Mouse (Mus musculus) retina, postnatal 1 day (tissue): ENCODE measurements at regions not wholly inside any gene's neighbourhood (a gene's known extent, or its start where the extent isn't known, plus 50 kb on each side); places are given as distances from the start of the nearest gene placed in this dataset.

Experiments used
- DNase-seq: peaks from one replicate; pipeline ENCODE4 v3.0.0-alpha.2; 2012

DNA sequence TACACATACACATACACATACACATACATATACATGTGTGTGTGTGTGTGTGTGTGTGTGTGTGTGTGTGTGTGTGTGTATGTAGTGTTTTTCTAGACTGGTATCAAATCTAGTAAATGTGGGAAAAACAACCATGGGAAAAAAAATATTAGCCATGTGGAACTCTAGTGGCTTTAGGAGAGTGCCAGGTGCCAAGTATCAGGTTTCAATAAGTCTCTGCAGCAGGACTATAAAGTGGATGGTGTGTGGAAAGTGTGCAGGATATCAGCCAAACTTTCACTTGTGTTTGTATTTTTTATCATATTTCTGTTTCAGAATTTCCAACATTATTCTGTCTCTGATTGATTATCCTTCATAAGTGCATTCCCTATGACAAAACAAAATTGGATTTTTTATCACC lies 653.3 kb upstream of the Fam98a start:
- no peak for DNase-seq

DNA sequence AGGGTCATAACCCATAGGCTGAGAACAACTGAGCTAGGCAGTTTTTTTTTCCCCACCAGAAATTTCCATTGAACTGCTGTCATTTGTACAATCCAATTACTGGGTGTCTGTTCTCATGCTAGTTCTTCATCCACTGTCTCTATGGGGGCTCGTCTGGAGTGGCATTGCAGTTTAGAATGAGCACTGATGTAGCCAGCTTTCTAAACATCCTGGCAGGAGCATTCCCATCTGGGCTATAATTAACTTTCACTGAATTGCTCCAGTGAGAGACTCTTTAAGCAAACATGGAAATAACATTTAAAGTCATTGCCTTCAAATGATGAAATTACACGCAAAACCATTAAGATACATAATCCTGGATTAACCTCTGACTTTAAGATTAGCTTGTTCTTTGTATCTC lies 633.1 kb upstream of the Fam98a start:
- DNase-seq = peak; percentile 60

DNA sequence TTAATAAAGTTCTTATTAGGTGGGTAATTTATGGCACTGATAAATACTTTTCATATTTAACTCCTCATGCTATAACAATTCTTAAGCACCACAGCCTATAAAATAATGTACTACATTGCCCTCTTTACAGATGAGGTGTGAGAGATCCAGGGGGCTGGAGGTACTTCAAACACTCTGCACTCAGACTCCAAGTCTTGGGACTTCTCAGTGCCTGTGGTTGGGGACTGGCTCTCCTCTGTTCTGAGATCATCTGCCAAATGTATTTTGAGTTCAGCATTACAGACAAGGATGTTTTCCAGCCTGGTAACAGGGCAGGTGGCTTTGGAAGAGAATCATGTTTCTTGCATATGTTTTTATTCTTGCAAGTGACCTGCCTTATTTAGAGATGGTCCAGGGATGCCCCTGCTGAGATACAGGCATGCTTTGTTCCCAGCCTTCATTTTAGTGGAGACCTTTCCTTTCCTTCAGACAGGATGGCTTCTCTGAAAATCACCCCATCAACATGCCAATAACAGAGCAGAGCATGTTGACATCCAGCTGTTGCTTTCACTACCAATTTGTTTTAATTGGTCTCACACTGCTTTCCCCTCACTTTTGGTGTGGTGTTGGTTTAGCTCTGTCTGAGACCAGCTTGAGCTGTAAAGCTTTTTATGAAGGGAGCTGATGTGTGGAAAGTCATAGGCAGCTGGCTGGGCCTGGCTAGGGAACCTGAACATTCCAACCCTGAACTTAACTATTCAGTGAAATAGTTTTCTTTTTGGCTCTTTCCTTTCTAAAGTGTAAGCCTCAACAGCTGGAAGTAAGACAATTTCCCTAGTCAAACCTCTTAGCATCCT lies 585.1 kb upstream of the Fam98a start:
- peak; percentile 17 for DNase-seq

DNA sequence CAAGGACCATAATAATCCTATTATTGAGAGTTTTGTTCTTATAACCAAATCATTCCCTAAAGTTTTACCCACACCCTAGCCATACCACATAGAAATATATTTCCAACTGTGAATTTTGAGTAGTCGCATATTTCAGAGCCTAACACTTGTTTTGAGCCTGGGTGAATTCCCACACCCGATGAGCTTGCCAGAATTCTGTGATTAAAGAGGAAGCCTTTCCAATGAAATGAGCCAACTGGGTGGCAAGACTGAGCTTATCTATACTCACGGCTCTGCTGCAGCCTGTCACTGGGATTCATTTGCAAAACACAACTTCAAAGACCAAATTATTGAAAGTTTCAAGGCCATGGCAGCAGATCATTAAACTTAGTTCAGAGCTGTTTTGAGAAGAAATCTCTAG lies 582.3 kb upstream of the Fam98a start:
- no peak for DNase-seq

DNA sequence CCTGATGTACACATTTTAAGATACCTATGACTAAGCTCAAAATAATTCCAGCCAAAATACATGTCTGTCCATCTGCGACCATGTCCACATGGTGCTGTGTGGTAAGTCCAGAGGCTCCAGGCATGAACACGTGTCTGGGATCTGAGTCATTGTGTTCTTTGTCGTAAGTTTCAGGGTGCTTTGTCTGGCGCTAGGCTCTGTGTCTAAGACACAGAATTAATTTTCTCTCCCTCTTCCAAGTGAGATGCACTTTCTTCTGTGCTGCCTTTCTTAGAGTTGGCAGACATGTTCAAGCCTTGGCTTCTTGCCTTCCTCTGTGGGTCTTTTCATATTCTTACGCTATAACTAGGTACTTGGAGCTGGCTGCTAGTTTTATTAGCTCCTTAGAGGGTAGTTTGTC lies 573.5 kb upstream of the Fam98a start:
- no peak for DNase-seq

DNA sequence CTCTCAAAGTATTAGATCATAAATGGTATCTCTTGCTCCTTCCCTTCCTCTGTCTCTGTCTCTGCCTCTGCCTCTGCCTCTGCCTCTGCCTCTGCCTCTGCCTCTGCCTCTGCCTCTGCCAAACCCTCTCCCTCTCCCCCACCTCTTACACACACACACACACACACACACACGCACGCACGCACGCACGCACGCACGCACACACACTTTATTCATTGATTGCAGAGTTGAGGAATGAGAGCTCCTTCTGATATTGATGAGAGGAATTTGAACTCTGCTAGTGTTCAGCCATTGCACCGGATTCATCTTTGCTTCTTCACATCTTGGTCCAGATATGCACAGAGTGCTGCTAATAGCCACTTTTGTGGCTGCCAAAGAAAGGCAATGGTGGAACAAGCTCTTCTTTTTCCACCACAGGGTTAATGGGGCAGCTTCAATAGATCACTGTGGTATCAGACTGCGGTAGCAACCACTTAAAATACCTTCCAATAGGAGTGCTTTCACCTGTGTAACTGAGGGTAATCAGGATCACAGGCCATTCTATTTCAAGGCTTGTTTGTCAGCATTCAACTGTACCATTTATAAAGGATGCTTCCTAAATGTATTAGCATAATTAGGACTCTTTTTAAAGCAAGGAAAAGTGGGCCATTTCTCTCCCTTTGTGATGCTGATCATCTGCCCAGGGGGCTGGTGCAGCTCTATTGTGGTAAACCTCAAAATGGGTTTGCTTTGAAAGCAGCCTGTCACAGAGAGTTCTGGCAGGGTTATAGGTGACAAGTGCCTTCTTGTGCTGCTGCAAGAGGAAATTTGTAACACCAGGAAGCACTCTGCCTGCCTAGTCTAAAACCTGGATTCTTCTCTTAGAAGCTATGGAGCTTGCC lies 559.8 kb upstream of the Fam98a start:
- peak; percentile 63 for DNase-seq

DNA sequence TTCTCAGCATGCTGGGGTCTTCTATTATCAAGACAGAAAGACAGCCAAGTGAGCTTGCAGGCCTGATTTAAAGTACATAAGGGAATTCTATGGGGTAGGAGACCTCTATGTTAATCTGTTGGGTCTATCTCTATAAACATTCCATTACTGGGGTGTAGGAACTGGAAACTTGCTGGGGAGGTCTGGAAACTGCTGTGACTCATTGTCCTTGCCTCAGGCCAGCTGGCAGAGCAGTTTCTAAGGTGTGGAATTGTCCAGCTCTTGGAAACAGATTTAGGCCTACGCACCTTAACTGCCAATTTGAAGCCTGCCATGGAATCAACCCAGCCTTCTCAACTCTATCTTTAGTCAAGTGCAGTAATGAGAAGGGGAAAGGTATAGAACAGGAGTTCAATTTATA lies 559.1 kb upstream of the Fam98a start:
- DNase-seq = no peak

DNA sequence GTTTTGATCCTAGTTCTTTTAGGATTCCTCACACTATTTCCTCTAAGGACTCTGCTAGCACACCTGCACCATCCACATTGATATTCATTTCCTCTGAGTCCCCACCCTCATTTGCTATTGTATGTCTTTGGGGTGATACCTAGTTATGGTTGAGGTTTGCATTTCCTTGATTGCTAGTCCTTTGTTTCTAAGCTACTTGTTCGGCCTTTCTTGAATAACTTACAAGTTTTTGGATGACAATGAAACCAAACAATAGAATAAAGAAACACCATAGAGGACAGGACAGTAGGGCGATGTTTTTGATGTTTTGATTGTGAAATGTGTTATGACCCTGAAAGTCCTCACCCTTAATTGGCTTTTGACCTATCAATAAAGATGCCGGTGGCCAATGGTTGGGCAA lies 531.8 kb upstream of the Fam98a start:
- DNase-seq = no peak

DNA sequence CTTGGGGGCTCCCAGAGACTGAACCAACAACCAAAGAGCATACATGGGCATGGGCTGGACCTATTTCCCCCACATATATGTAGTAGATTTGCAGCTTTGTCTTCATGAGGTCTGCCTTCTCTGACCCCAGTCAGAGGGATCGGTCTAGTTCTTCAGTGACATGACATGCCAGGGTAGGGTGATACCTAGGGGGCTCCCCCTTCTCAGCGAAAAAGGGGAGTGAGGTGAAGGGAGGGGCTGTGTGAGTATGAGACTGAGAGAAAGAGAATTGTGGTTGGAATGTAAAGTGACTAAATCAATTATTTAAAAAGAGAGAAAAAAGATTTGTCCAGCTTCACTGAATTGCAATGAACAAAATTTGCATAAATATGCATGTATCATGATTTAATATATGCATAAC lies 530.0 kb upstream of the Fam98a start:
- peak; percentile 51 for DNase-seq

DNA sequence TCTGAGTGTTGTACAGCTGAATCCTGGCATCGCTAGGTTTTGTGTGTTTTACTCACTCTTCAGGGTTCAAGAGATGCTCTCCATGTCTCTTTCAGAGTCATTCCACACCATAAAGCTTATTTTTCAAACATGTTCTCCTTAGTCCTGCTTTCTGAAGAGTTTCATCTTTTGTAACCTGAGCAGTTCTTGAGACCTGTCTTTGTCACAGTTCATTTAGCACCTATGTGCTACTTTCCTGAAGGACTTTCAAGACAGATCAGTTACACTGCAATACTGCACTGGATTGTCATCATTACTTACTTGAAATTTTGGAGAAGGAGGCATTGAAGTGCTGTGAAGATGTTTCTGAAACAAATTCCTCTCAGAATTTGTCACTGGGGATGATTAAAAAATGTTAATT lies 494.7 kb upstream of the Fam98a start:
- DNase-seq = no peak

DNA sequence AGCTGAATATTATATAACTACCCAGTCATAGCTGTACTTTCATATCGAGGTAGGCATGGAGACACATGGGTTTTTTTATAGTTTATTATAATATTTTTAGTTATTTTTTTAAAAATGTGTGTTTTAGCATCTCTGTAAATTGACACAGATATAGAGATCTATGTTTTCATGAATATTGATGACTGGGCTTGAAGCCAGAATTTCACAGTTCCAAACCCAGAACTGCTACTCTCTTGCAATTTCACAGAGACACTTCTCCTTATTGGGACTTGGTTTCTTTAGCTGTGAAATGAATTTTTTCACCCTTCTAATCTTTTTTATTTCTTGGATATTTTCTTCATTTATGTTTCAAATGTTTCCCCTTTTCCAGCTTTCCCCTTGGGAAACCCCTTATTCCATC lies 481.0 kb upstream of the Fam98a start:
- DNase-seq = no peak

DNA sequence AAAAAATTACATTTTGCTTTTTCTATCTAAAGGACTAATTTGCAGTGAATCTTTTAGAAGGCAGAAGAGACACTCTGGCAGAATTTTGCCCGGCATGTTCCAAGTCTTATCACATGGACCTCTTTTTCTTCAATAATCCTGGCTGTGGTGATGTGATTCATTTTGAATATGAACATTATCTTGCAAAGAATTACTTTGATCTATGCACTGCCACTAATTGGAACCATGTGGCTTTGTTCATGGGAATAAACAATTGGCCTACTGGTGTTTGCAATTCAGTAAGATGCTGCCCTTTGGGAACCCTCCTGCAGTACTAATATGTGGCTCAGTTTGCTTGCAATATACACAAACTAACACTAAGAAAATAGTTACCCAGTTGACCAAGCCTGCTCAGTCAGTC lies 456.3 kb upstream of the Fam98a start:
- DNase-seq = peak; percentile 57

DNA sequence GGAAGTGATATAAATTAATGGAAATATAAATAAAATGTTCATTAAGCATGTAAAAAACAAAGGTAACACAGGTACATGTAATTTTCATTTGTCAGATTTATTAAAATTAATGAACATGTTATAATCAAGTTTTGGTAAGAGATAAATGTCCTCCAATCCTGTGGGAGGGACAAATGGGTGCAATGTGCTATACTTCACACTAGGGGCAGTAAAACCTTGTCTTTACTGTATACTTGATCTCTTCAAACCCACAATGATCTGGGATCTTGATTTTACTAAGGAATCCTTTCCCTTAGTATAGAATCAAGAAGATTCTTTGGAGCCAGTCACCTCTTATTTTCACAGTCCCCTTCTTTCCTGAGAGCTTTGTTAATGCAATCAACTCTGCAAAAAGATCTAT lies 451.1 kb upstream of the Fam98a start:
- DNase-seq = peak; percentile 30

DNA sequence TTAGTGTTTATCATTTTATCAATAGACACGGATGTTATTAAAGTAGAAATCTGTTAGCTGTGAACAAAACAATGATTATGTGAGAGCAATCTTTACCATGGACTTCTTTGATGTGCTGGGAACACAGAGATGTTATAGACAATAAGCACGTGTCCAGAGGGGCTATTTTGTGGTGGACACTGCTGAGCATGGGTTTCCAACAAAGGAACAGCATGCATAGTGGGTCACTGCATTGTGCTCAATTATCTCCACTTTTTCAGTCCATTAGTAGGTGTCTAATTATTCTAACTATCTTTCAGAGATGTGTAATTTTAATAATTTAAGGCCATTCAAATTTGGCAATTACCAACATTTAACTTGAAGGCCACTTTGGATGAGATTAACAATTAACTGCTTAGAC lies 409.6 kb upstream of the Fam98a start:
- DNase-seq = peak; percentile 85

DNA sequence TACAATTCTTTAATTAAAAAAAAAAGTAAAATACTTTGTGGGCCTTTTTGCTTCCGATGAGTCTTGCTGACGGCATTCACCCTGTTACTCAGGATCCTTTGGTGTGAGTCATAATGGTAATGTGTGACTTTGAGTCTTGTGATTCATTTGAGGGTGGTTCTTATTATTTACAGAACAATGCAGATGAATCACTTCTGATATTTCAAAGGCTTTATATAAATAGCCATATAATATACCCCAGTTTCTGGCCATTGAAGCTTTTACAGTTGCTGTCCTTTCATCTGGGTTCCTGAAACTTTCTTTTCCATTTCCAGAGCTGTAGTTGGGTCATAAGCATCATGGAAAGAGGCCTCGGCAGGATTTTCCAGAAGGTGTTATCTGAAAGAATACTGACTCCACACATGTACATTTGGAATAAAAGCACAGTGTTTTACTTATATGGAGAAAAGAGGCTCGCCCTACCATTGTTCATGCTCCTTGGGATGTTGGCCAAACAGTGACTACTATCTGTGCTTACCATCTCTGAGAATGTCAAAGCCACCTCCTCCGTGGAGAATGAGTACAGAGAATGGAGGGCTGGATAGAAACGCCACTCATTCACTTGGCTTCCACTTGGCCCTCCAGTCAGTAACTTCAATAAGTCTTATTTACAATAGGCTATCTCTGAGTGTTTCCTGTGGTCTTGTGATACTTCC lies 385.1 kb upstream of the Fam98a start:
- no peak for DNase-seq

DNA sequence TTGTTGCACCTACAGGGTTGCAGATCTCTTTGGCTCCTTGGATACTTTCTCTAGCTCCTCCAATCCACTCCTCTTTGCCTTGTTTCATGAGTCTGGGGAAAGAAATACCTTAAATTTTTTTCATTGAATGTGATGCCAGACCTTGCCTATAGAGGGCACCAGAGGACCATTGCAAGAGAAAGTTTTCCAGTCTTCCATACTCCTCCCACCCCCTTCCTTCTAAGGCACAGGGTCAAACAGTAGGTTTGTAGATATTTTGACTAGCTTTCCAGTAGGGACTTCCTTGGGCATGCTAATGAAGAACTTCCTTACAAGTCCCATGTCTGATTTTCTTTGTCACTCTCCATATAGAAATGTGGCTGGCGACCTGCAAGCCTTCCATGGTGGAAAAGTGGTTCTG lies 379.3 kb upstream of the Fam98a start:
- DNase-seq = peak; percentile 71

DNA sequence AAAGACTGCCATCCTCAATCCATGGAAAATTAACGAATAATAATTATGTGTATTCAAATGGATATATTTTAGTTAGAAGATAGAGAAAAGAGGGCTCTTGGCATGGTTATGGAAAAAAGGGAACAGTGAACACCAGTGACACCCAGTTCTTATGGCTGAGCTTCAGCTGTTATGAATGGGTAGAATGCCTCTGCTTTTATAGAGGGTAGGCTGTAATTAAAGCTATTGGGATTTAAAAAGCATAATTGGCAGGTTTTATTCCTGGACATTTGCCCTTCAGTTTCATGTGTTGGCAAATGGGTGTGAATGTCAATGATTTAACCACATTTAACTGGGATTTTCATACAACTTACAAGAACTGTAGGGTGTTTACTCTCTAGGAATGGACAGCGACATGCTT lies 368.5 kb upstream of the Fam98a start:
- no peak for DNase-seq

DNA sequence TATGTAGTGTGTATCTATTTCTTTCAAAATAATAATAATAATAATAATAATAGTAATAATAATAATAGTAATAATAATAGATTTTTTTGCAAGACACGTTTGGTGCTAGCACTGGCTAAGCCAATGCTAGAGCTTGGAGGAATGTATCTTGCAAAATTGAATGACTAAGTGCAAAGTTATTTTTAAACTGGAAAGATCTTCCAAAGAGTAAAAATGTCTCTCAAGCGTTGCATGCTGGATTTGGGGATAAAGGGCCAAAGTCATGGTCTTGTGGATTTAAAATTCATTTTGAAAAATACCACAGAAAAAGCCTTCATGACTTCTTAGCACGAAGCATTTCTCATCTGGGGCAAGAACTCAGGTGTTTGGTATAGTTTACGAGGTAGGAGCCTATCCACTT lies 365.3 kb upstream of the Fam98a start:
- DNase-seq = no peak

DNA sequence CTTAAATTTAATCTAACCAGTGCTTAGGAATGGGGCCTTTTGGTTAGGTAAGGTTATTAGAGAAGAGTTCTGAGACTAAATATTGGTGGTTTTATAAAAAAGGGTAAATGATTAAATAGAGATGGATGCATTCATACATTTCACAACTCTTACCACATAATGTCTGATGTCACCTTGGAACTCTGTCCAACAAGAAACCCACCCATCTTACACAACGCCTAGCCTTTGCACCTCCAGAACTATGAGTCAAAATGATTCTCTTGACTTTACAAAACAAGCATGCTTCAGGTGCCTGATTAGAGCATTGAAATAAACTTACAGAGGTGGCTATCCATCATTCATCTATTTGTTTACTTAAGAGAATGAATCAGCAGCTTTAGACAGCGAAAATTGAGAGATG lies 364.8 kb upstream of the Fam98a start:
- DNase-seq = no peak

DNA sequence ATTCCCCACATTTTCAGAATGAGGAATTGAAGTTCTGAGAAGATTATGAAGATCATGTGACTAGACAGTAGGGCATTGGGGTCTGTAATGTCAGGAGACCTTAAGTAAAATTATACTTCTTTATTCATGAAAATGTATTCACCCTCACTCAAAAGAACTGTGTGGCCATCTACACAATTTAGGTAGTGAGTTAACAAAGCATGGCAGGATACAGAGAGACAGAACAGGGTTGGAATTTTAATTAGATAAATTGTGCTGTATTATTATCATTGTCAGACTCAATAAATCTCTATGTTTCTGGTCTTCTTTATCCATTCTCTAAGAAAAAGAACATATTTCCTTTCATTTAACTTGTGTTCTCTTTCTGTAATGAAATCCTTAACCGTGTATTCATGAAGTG lies 363.5 kb upstream of the Fam98a start:
- DNase-seq = peak; percentile 60

DNA sequence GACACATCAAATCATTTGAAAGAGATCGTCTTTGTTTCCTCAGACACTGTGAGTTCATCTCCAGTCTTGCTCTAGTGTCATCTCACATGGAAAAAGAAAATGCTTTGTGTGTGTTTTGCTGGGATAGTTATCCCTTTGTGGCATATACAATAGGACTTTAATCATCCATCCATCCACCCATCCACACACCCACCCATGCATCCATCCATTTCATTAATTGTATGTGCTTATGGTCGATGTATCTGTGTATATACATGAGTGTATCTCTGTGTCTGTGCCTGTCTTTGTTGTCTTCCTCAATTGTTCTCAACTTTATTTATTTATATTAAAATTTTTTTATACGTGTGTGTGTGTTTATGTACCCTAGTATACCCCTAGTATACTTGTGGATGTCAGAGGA lies 355.3 kb upstream of the Fam98a start:
- peak; percentile 20 for DNase-seq

DNA sequence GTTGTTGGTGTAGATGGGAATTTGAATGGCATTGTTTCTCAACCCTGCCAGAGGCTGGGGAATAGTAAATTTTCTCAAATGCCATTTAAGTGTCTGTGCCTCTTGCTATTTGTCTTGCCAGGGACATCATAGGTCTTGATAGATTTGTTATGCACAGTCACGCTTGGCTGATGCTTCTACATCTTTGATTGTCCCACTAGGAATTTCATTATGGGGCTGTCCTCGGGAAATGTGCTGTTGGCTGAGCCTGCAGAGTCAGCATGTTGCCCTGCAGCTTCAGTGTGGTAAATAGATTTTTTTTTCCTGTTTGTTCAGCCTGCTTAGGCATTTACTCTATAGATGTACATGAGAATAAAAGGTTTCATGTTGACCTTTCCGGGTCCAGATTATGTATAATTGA lies 354.9 kb upstream of the Fam98a start:
- peak; percentile 25 for DNase-seq

DNA sequence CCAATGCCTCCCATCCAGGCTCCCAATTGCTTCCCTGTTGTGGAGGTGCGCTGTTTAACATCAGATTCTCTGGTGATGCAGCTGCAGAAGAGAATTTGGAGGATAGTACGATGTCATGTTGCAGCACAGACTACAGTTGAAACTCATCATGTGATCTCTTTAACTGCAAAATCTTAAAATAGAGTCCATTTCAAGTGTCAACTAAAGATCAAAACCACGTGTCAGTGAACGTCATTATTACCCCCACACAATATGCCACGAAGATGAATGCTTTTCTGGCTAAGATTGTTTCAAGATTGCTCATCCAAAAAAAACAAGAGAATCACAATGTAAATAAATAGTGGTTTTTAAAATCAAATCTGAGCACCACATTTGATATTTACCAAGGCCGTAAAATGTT lies 343.7 kb upstream of the Fam98a start:
- DNase-seq = no peak

DNA sequence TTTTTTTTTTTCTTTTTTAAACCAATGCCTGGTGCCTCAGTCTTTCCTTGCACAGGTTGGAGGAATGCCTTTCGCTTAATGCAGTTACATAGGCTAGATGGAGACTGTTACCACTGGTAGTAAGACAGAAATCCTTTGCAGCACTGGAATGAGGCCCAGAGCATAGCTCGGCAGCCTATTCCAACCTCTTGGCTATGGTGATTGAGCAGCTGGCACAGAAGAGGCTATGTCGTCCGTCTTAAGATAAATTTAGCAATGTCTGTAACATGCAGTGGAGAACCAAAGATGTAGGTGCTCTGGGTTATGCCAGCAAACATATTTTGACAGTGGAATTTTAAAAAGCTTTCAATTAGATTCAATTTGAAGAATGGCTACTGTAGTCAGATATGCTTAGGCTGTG lies 343.2 kb upstream of the Fam98a start:
- DNase-seq = no peak
